Mouse (Mus musculus): ENCODE data around the gene Nlrp4c. TPM values are rescaled to one million over a fixed set of nuclear protein-coding genes. Genes with fewer than 3 reads are reported as not detected.
"Not testable (repeated sequence)": the region's sequence is repeated elsewhere in the genome, so short reads cannot be mapped to it uniquely, and the experiment has no call there.

The Nlrp4c gene
- not detected for total RNA-seq (2021)

- intact Hi-C loops (cut with DNase I), result no loop called here
- DNase-seq, result no peak
These were observed at the start of gene Nlrp4c for GRCm38 (mm10) chr7:6044861-6045260. TSS of gene Nlrp4c (plus strand) at chr7:6045161.

DNA sequence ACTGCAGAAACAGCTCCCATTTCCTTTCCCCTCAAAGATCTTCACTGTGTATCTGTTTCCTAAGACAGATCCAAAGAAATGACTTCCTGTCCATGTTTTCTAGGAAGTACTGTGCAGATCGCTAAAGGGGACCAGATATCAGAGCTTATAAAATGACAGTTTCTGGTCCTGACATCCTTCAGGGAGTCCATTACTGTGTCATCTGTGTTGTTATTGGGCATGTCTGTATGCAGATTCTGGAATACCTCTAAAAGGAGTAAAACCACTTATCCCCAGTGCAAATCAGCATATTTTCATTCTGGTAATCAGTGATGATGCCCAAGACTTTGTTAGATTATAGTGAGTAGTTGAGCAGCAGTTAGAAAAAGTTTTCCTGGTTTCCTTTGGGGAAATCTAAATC lies 34.1 kb upstream of the Nlrp4c start, which contains the start of gene Vmn1r65:
Gene Vmn1r65 (minus strand): TSS at position 101 of the 400 bp plus-strand sequence.
- DNase-seq, result no peak
- intact Hi-C loops (cut with DNase I), result no loop called here

DNA sequence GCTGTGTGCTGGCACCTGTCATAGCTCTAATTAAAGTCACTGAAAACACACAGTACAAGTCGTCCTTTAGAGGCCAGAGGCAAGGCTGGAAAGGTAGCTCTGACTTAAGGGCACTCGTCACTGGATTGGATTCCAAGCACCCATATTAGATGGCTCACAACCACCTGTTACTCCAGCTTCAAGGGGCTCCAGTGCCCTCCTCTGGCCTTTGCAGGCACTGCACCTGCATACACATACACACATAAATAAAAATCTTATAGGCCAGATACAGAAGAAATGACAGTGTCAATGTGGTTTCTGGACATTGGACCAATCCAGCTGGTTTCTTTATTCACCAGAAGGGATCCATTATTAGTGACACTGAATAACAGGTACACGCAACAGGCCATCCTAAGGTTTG lies 74.5 kb downstream of the Nlrp4c start:
- intact Hi-C loops (cut with DNase I), result no loop called here
- DNase-seq, result no peak

DNA sequence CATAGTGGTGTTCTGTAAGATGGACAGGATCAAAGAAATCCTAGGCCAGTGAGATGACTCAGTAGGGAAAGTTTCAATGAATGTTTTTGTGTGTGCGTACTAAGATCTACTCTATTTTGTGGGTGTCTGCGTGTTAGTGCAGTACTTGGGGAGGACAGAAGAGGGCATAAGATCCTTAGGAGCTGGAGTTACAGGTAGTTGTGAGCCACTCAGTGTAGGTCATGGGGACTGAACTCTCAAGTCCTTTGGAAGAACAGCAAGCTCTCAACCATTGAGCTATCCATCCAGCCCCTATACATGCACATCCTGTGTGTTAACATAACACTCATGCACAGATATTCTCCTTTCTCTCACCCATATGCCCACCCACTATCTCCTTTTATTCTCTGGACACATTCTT lies 75.1 kb downstream of the Nlrp4c start:
- intact Hi-C loops (cut with DNase I); DNase-seq: not testable (repeated sequence)

- intact Hi-C loops (cut with DNase I), result not testable (repeated sequence)
These were observed 76.2 kb downstream of the Nlrp4c start for GRCm38 (mm10) chr7:6121128-6121527.

DNA sequence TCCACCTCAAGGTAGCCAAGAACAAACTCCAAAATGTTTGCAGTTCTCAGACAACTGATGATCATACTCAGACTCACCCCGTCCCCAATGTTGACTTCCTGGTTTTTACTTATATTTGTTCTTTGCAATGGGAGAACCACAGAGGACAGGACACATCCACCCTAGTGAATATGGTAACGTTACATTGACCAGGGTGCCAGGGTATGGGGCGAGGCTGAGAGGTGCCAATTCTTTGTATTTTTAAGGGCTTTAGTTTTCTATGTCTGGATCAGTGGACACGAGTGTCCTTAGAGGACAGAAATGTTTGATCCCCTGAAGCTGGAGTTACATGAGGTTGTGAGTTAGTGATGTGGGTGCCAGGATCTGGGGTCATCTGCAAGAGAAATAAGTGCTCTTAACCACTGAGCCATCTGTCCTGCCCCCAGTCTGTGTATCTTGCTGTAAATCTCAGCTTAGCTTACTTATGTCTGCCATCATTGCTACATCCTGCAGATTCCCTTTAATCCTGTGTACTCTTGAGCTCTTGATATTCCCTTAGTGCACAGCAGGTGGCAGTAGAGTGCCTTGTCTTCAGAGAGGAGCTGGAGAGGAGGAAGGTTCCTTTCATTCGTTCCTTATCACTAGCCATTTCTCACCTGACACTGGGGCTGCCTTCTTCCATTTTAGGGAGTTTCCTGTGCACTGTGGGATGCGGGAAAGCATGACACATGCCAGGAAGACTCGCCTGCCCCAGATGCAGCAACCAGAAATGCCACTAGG lies 81.9 kb downstream of the Nlrp4c start:
- intact Hi-C loops (cut with DNase I), result loop anchor here (1.0 to 5.0 kb wide), 5 partner anchors 28 to 160 kb away; partner anchors contain the start of genes Zfp667 and Zfp787
- DNase-seq, result peak; percentile 85 to 91

More at GRCm38 (mm10) chr7:6121128-6121527, 76.2 kb downstream of the Nlrp4c start:
- not testable (repeated sequence) for DNase-seq

- no peak for DNase-seq
- intact Hi-C loops (cut with DNase I), result no loop called here
These were observed 85.4 kb downstream of the Nlrp4c start for GRCm38 (mm10) chr7:6130346-6130745.

DNA sequence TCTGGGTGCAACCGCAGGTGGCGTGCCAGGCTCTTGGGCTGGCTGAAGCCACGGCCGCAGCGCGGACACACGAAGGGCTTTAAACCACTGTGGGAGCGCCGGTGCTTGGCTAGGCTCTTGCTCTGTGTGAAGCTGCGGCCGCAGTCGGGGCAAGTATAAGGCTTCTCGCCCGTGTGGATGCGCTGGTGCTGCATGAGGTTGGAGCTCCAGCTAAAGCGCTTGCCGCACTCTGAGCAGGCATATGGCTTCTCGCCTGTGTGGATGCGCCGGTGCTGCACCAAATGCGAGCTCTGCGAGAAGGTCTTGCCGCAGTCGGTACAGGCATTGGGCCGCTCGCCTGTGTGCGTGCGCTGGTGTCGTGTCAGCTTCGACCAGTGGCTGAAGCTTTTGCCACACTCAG lies 87.7 kb downstream of the Nlrp4c start:
- DNase-seq, result no peak
- intact Hi-C loops (cut with DNase I), result no loop called here

GRCm38 (mm10) chr7:6136497-6136896 lies 91.5 kb downstream of the Nlrp4c start:
- intact Hi-C loops (cut with DNase I), result no loop called here
- DNase-seq, result no peak

GRCm38 (mm10) chr7:6139295-6139694 lies 94.3 kb downstream of the Nlrp4c start:
- intact Hi-C loops (cut with DNase I), result no loop called here
- DNase-seq, result no peak

GRCm38 (mm10) chr7:6143991-6144531 lies 99.1 kb downstream of the Nlrp4c start:
- intact Hi-C loops (cut with DNase I), result no loop called here
- peak in 1 of 2 experiments; percentile 29 for DNase-seq

- intact Hi-C loops (cut with DNase I), result loop anchor here (2.0 kb wide), 1 partner anchor 25 kb away; no protein-coding TSS in a partner anchor
- DNase-seq, result no peak
These were observed 100.6 kb downstream of the Nlrp4c start for GRCm38 (mm10) chr7:6145423-6146188.

DNA sequence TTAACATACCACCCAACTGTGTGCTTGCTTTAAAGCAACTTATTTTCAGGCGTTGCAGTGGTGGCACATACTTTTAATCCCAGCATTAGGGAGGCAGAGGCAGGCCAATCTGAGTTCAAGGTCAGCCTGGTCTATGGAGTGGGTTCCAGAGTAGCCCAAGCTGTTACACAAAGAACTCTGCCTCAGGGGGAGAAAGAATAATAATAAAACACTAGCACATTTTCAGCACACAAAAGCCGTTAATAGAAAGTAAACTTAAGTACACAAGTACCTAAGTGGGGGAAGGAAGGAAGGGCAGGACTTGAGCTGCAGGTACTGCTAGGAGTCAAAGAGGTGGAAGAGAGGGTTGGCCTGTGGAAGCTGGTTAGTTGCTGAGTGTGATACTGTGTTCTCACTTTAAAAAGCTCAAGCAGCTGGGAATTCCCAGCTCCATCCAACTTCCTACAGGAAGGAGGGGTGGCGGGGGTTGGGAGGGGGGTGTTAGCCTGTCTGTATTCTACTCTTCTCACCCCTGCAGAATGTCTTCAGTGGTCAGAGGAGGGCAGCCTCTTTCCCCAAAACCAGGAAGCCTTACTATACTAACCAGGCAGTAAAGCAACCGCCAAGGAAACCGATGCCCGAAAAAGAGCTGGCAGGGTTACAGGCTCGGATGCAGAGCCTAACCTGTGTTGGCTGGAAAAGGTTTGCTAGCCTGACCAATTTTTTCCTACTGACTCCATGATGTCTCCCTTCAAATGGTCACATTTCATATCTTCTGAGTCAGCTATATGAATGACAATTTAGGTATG lies 101.4 kb downstream of the Nlrp4c start:
- intact Hi-C loops (cut with DNase I), result loop anchor here (2.0 kb wide), 1 partner anchor 24 kb away; no protein-coding TSS in a partner anchor
- peak in 1 of 2 experiments; percentile 46 for DNase-seq

DNA sequence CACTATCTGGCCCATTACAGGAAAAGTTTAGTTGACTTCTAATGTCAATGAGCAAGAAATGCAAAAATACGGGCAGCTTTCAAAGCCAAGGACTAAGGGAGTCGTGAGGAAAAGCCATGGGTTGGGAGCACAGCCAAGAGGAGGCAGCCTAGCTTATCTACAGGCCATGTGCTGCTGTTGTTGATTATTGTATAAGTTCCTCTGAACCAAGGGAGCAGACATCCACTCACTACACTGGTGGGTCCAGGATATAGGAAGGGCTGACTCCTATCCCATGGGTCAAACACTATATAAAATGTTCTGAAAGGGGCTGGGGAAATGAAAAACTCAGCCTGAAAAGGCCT lies 102.0 kb downstream of the Nlrp4c start:
- intact Hi-C loops (cut with DNase I), result loop anchor here (2.0 kb wide), 1 partner anchor 24 kb away; no protein-coding TSS in a partner anchor
- DNase-seq, result peak; percentile 51 to 55

- DNase-seq, result no peak
- intact Hi-C loops (cut with DNase I), result loop anchor here (2.0 kb wide), 1 partner anchor 23 kb away; no protein-coding TSS in a partner anchor
These were observed 102.7 kb downstream of the Nlrp4c start for GRCm38 (mm10) chr7:6147688-6148087.

DNA sequence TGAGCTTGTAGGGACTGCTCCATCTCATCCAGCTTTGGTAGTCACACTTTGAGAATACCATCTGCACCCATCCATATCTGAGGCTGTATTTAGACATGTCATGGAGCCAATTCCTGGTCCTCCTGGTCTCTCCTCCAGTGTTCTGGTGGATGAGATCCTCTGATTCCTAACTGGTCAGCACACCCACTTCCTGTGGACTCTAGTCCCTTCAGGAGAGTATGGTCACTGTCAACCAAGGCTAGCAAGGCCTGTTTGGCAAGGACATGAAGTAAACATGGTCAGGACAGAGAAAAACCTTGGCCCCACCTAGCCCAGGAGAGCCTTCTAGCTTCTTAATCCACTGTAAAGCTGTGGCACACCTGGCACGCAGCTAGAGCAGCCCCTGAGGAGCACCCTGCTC lies 106.3 kb downstream of the Nlrp4c start:
- intact Hi-C loops (cut with DNase I), result no loop called here

GRCm38 (mm10) chr7:6152036-6152435 lies 107.1 kb downstream of the Nlrp4c start:
- DNase-seq, result peak in 1 of 2 experiments; percentile 37

More for the DNA sequence above, 106.3 kb downstream of the Nlrp4c start:
- DNase-seq, result no peak

DNA sequence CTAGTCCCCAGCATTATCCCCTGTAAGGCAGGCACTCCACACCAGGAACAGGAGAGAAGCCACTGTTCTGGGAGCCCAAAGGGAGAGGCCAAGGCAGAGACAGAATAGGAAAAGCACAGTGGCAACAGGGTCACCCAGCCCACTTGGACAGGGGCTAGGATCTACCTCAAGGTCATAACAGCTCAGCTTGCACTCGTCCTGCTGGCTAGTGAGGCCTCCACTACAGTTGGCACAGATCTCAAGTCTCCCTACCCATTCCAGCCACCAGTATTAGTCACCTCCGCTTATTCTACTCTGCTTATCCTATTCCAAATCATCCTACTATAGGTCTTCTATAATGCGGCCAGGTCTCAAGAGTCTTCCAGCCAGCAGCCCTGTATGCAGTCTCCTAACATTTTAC lies 108.2 kb downstream of the Nlrp4c start:
- no peak for DNase-seq
- intact Hi-C loops (cut with DNase I), result no loop called here

More at GRCm38 (mm10) chr7:6152036-6152435, 107.1 kb downstream of the Nlrp4c start:
- intact Hi-C loops (cut with DNase I), result no loop called here

GRCm38 (mm10) chr7:6154164-6154563 lies 109.2 kb downstream of the Nlrp4c start:
- DNase-seq, result no peak
- intact Hi-C loops (cut with DNase I), result loop anchor here (2.0 kb wide), 1 partner anchor 27 kb away; no protein-coding TSS in a partner anchor

Measured in heart, postnatal 10 days (tissue).